Mouse (Mus musculus) large intestine, adult 2 months (tissue): ENCODE results near the gene Xndc1. TPM values are rescaled to one million over a fixed set of nuclear protein-coding genes. Genes with fewer than 3 reads are reported as not detected.

Experiments
- DNase-seq: peaks from one replicate; pipeline ENCODE4 v3.0.0-alpha.2; 2012; ENCODE audit warnings: low read depth, low spot score
- WGBS: fragments of 180-500 bp; shearing (Covaris S2); methylation state at CpG from one replicate; pipeline ENCODE4 v1.1.7; 2018; 5-methylcytosine and 5-hydroxymethylcytosine counted together
- polyA plus RNA-seq: library from polyadenylated mRNA; depleted of rRNA; stranded (reverse); fragments of >200 nt; gene quantifications from 2 replicates; pipeline ENCODE4 v1.2.3, GENCODE M21; 2012

Xndc1 gene
- polyA plus RNA-seq, 1 experiment = 14.3 TPM

DNA sequence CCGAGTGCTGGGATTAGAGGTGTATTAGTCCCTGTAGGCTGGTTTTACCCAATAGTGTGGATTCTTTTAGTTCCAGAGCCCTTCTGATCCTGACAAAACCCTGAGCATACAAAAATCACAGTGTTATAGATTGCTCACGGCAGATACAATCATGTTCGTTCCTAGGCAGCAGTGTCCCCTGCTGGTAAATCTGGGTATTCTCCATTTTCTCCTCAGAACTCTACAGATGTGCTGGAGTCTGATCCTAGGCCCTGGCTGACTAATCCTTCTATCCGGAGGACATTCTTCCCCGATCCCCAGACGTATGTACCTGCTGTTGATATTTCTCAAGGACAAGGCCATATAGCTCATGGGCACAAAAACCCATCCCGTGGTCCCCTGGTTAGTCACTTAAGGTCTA is 13.2 kb downstream of the Xndc1 start:
- DNase-seq = no peak
- WGBS = 69% methylated on average over 7 of the region's 7 CpGs

DNA sequence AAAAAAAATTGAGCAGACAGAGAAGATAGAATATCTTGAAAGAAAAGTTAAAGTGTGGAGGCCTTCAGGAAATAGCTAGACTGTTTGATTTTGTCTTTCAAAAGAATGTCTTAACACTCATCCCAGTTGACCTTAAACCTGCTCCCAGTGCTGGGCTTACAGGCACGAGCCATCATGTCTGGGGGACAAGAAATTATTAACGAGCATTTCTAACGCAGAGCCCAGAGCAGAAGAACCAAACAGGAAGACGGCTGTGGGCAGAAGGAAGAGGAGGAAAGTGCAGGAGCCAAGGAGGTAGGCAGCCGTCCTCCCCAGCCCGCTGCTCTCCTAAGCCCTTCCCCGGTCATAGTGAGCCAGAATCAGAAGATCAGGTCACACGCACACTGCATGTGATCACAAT is 15.0 kb downstream of the Xndc1 start:
- WGBS = 85% methylated on average over 8 of the region's 8 CpGs
- no peak for DNase-seq

DNA sequence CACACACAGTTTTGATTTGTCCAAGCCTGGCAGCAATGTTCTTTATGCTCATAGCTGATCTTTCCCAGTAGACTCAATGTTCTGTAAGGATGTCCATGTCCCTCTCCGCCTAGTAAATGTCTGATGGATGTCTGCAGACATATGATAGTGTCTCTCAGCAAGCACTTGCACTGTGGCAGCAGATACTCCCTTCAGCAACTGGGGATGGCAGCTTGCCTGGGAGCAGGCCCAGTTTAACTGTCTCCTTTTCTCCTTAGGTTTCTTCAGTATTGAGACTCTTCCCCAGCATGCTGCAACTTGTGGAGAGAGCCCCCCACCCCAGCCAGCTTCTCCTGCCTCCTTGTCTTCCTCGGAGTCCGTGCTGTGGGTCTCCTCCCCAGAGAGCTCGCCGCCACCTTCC is 16.5 kb downstream of the Xndc1 start:
- over 99% methylated on average over 5 of the region's 5 CpGs for WGBS
- DNase-seq = no peak

DNA sequence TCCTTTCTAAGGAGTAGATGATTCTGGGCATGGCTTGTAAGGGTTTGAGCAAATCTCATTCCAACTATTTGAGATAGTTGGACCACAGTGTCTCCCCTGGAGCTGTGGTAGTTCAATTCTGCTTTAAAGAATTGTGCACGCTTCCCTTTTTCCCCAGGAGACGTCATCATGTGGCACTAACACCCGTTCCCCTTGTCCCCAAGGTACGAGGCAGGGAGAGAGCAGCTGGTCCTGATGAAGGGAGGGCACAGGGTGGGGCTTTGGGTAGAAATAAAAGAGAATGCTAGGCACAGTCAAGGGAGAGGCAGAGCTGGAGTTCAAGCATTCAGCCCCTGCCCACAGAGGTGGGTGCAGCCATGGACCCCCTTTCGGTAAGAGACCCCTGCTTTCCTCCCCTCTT is 17.5 kb downstream of the Xndc1 start, which contains the start of gene Trpc2:
Gene Trpc2 (plus strand): TSS at position 301 of the 400 bp plus-strand sequence.
- DNase-seq = no peak
- WGBS = 71% methylated on average over 5 of the region's 5 CpGs

DNA sequence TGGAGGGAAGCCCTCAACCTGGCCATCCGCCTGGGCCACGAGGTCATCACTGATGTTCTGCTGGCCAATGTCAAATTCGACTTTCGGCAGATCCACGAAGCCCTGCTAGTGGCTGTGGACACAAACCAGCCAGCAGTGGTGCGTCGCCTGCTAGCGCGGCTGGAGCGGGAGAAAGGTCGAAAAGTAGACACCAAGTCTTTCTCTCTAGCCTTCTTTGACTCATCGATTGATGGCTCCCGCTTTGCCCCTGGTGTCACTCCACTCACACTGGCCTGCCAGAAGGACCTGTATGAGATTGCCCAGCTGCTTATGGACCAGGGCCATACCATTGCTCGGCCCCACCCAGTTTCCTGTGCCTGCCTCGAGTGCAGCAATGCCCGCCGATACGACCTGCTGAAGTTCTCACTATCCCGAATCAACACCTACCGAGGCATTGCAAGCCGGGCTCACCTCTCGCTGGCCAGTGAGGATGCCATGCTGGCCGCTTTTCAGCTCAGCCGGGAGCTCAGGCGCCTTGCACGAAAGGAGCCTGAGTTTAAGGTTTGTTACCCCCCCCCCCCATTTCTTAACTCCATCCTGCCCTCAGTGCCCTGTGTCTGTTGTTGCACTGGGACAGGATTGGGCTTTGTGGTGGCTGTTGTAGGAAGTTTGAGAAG is 18.9 kb downstream of the Xndc1 start:
- 87% methylated on average over 26 of the region's 26 CpGs for WGBS
- DNase-seq = no peak

DNA sequence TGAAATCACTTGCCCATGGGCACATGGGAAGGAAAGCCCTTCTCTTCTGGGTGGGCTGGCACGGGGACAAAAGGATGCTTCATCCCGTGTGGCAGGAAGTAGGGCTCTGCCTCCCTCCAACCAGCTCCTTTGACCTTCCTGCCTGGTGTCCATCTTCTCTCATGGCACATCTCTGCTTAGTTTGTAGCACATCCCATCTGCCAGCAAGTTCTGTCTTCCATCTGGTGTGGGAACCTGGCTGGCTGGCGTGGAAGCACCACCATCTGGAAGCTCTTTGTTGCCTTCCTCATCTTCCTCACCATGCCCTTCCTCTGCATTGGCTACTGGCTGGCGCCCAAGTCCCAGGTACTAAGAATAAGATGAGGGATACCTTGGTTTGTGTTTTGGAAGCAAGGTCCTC is 22.0 kb downstream of the Xndc1 start:
- no peak for DNase-seq
- 90% methylated on average over 4 of the region's 4 CpGs for WGBS

DNA sequence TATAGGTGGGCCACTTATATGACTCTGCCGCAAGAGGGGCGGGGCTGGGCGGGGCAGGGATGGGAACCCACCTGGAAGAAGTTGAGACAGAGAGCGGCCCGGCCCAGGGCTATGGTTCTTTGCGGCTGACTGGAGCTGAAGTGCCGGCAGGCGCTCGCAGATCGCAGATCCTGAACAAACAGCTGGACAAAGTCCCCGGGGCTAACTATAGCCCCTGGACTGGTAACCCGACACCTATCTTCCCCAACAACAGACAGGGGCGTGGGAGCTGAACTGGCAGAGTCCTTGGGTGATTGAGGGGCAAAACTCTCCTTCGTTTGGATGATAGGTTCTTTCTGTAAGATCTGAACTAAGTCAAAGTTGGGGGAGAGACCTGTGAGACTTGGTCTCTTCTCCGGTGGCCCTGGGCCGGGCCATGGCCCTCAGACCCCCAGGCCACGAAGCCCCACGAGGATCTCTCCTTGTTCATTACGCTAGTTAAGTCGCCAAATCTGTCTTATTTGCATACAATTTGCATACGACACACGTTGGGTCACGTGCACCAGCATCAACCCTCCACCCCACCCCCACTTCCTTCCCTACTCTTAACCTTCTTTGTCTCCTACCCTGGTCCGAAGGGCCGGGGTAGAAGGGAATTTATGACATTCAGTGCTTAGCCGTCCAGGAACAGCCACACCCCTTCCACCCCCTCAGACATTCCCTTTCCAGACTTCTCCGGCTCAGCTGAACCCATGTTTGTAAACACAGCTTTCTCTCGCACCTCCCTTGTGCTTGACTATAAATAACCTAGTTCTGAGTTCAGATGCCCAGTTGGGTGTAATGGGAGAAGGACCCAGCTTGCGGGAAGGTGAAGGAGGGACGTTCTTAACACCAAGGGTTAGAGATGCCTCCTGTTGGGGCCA is 34.7 kb downstream of the Xndc1 start:
- WGBS = 7% methylated on average over 30 of the region's 30 CpGs
- no peak for DNase-seq

DNA sequence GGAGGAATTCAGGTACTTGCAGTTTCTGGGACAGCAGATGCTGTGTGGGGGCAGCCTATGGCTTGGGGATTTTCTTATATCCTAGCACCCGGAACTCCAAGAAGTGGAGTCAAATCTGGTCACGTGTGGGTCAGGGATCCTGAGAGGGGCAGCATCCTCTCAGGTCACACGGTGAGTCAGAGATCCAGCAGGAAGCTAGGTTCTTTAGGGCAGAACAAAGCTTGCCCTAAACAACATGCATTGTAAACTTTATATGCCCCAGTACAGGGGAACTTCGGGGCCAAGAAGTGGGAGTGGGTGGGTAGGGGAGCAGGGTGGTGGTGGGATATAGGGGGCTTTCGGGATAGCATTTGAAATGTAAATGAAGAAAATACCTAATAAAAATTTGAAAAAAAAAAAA is 35.6 kb downstream of the Xndc1 start:
- WGBS = 57% methylated on average over 5 of the region's 5 CpGs
- DNase-seq = no peak

DNA sequence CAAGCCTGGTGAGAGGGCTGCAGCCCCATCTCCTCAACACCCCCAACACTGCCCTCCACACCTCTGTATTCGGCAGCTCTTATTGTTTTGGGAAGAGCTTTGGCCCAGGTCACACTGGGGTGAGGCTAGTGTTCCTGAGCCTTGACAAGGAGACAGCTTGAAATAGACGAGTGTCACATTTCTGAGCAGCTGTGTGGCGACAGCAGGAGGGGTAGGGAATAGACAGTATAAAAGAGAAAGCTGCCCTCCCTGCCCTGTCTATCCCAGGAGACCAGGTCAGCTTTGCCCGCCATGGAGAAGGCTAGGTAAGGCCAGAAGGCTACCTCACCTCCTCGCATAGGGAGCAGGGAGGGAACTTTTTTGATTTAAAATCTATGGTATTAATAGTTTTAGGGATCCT is 36.2 kb downstream of the Xndc1 start, which contains the start of gene Art1:
Gene Art1 (plus strand): TSS at position 257 of the 400 bp plus-strand sequence.
- WGBS = 85% methylated on average over 5 of the region's 5 CpGs
- DNase-seq = no peak

DNA sequence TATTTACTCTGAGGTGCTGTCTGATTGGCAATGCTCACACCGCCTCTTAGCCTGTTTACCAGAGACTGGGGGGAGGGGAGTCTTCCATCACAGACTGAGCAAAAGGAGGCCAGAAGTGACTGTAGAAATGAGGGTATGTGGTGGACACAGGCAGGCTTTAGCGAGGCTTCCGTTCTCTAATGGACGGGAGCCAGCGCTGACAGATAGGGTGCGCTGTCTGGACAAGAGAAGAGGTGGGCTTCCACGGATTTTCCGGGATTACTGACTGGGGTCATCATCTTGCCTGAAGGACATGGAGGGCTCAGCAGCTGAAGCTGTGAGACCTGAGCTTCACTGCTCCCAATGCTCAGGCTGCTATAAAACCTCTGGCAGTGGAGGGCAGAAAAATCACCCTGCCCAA is 36.9 kb downstream of the Xndc1 start:
- no peak for DNase-seq
- WGBS = 79% methylated on average over 8 of the region's 8 CpGs

DNA sequence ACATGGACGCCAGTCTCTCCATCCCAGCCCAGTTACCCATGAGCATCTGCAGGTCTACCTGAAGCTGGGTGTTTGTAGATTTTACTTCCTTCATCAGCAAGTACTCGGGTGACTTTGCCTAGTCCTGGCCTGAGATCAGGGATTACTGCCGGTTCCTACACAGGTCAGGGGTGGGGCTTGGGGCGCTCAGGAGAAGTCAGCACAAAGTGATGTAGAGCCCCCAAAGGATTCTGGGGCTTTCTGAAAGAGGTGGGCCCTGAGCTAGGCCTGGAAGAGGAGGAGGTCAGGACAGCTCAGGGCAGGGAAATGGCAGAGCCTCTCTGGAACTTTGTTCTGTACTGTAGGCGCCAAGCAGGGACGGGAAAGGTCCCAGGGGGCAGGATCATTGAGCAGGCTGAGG is 37.4 kb downstream of the Xndc1 start:
- WGBS = 45% methylated on average over 6 of the region's 6 CpGs
- no peak for DNase-seq

DNA sequence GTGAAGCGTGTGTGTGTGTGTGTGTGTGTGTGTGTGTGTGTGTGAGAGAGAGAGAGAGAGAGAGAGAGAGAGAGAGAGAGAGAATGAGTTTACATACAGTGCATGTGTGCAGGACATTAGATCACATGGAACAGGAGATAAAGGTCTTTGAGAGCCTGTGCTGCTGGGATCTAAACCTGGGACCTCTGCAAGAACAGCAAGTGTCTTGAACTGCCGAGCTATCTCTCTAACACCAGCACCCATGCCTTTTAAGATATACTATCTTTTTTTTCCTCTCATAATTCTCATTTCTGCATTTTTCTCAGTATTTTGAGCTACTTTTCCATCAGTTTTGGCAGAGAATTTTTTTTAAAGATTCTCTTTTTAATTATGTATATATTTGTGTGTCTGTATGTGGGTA is 38.2 kb downstream of the Xndc1 start:
- no peak for DNase-seq
- 82% methylated on average over 2 of the region's 2 CpGs for WGBS

DNA sequence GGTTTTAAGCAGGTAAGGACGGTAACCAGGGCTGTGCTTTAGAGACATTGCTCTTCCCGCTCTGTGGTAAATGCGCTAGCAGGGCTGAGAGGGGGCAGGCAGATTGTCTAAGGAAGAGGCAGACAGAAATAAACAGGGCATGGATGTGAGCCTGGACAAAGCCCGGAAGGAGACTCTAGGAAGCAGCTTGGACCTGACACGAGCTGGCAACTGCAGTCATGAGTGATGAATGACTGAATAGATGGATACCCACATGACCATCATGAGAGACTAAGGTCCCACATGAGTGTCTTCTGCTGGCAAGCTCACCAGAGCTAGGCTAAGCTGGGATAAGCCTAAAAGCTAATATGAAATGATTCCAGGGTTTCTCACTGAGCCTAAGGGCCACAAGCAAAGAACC is 38.8 kb downstream of the Xndc1 start:
- DNase-seq = no peak
- 72% methylated on average over 5 of the region's 5 CpGs for WGBS

DNA sequence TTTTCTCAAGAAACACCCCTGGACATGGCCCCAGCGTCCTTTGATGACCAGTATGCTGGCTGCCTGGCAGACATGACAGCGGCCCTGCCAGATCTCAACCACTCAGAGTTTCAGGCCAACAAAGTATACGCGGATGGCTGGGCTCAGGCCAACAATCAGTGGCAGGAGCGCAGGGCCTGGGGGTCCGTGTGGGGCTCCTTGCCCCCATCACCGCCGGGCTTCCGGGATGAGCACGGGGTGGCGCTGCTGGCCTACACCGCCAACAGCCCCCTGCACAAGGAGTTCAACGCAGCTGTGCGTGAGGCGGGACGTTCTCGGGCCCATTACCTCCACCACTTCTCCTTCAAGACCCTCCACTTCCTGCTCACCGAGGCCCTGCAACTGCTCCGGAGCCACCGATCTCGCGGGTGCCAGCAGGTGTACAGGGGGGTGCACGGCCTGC is 41.4 kb downstream of the Xndc1 start:
- 30% methylated on average over 23 of the region's 23 CpGs for WGBS
- no peak for DNase-seq

DNA sequence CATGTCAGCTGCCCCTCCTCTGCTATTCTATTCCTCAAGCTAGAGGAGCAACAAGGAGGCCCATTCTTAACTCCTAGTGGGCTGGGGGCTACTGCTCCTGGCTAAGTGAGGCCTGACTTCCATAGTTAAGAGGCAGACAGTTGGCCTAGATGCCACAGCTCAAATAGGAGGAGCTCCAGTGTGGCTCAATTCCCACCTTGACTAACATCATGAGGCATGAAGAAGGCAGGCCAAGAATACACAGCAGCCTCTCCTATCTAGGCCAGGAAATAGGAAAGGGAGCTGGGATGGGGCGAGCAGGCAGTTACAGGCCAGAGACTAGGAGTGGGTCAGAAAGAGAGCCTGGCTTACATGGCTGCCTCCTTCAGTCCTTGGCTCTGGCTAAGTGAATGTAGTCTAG is 42.9 kb downstream of the Xndc1 start:
- DNase-seq = no peak
- 75% methylated on average over 1 of the region's 1 CpGs for WGBS

DNA sequence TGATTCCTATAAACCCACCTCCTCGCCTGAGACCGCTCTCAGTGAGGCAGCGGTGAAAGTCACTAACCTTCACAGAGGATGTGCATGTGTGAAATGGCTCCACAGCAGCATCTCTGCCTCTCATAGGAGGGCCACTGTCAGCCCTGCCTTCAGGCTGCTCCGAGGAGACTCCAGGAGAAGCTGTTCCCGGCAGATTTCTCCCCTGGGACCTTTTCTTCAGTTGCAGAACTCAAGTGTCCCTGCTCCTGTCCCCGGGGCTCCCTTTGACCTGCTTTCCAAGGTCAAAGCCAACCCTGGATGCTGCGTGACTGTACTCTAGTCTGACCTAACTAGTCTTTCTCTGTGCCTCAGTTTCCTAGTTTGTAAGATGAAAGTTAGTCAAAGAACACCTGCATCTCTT is 43.9 kb downstream of the Xndc1 start, which contains the start of gene Art5:
Gene Art5 (minus strand): TSS at position 319 of the 400 bp plus-strand sequence.
- no peak for DNase-seq
- 78% methylated on average over 7 of the region's 7 CpGs for WGBS

DNA sequence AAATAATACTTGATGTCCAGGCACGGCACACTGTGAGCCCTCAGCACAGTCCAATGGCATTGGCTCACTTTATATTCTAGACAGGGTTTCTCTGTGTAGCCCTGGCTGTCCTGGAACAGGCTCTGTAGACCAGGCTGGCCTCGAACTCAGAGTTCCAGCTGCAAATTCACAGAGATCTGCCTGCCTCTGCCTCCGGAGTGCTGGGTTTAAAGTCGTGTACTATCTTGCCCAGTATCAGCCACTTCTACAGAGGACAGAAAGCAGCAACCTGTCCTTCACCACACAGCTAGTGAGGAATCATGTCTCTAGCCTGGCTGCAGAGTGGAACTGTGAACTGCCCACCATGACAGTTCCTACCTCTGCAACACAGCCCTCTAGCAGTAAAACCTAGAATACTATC is 44.4 kb downstream of the Xndc1 start:
- 88% methylated on average over 4 of the region's 4 CpGs for WGBS
- no peak for DNase-seq

DNA sequence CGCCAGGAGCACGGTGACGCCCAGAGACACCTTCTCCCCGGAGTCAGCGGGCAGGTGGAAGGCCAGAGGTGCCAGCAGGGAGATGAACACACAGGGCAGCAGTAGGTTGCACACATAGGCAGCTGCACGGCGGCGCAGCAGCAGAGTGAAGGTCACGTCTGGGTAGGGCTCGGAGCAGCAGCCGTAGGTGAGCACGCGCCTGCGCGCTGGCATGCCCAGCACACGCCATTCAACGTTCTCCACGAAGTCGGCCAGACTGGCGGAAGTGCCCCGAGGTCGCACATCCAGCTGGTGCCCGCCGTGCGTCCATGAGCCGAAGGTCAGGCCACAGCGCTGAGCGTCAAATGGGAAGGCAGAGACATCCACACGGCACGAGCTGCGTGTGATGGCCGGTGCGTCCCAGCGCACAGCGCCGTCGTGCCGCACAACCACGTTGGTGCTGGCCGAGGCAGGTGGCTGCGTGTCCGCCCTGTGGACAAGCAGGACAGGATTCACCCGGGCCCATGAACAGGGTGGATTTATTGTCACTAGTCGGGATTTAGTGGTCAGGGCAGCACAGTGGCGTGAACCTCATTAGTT is 47.9 kb downstream of the Xndc1 start:
- DNase-seq = no peak
- 74% methylated on average over 45 of the region's 45 CpGs for WGBS

DNA sequence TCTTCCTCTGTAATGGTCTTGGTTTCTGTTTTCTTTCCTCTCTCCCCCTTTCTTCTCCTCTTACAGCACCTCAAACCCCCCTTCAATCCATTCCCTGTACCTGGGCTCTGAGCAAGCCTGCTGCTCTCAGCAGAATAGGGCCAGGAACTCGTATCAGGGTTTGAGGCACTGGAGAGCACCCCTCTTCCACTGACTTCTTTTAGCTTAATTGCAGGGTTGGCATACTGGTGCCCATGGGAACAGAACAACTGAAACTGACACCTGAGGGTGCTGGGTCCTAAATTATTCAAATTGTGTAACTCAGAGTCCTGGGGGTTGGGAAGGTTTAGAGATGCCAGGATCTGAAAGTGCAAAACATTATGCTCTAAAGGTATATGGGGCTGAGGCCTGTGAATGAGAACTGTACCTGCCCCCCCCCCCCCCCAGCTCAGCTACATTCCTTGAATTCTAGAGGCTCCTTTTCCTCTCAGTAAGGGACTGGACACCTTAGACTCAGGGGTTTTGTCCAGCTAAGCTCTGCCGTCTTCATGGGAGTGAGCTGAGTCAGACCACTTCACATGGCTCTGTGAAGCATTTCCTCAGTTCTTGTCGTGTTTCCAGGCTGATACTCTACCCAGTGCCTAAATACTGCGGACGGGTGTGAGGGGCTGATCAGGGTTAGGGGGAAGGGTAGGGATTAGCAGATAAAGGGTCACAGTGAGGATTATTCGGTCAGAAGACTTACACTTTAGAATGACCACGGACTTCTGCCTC is 51.4 kb downstream of the Xndc1 start, which contains the start of gene Chrna10:
Gene Chrna10 (minus strand): TSS at position 250 of the 753 bp plus-strand sequence.
- DNase-seq = no peak
- 43% methylated on average over 7 of the region's 7 CpGs for WGBS

DNA sequence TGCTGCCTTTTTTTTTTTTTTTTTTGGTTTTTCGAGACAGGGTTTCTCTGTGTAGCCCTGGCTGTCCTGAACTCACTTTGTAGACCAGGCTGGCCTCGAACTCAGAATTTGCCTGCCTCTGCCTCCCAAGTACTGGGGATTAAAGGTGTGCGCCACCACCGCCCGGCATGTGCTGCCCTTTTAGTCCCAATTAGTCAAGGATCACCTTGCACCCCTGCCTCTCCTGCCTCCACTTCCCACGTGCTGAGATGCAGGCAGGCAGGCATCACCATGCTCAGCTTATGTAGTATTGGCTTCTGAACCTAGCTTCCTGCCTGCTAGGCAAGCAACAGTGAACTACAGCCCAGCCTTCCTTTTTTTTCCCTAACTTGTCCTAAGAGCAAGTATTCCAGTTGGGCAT is 52.1 kb downstream of the Xndc1 start:
- 72% methylated on average over 6 of the region's 6 CpGs for WGBS
- DNase-seq = no peak
